Mouse (Mus musculus) ovary, postnatal 14 days (tissue): ENCODE measurements around the gene Cyth1.

ENCODE experiments used
- DNase-seq: peaks from one replicate; pipeline ENCODE4 v3.0.0; 2022; ENCODE audit warnings: low spot score

Gene Cyth1

GRCm38 (mm10) chr11:118254159-118254951, 6.0 kb upstream of the Cyth1 start:
- peak; percentile 55 for DNase-seq

GRCm38 (mm10) chr11:118253447-118254158, 5.2 kb upstream of the Cyth1 start:
- DNase-seq = no peak

- peak; percentile 22 for DNase-seq
These were observed 606 bp upstream of the Cyth1 start for GRCm38 (mm10) chr11:118249012-118249383.

- peak; percentile 53 for DNase-seq
These were observed 865 bp downstream of the Cyth1 start for GRCm38 (mm10) chr11:118247359-118248095.

GRCm38 (mm10) chr11:118246724-118247123, 1.7 kb downstream of the Cyth1 start:
- DNase-seq = no peak

GRCm38 (mm10) chr11:118245130-118245529, 3.3 kb downstream of the Cyth1 start:
- DNase-seq = no peak

- DNase-seq = no peak
These were observed 4.6 kb downstream of the Cyth1 start for GRCm38 (mm10) chr11:118243627-118244261.

- no peak for DNase-seq
These were observed 5.9 kb downstream of the Cyth1 start for GRCm38 (mm10) chr11:118242506-118242905.

GRCm38 (mm10) chr11:118240388-118240787, 8.0 kb downstream of the Cyth1 start:
- DNase-seq = no peak

- DNase-seq = no peak
These were observed 8.9 kb downstream of the Cyth1 start for GRCm38 (mm10) chr11:118239281-118240198.

- no peak for DNase-seq
These were observed 11.7 kb downstream of the Cyth1 start for GRCm38 (mm10) chr11:118236520-118237190.

GRCm38 (mm10) chr11:118234929-118235328, 13.5 kb downstream of the Cyth1 start:
- DNase-seq = no peak

GRCm38 (mm10) chr11:118234500-118234899, 13.9 kb downstream of the Cyth1 start:
- no peak for DNase-seq

GRCm38 (mm10) chr11:118233924-118234323, 14.5 kb downstream of the Cyth1 start:
- no peak for DNase-seq

- no peak for DNase-seq
These were observed 16.0 kb downstream of the Cyth1 start for GRCm38 (mm10) chr11:118232314-118232831.

- DNase-seq = no peak
These were observed 18.5 kb downstream of the Cyth1 start for GRCm38 (mm10) chr11:118229941-118230340.

- no peak for DNase-seq
These were observed 20.7 kb downstream of the Cyth1 start for GRCm38 (mm10) chr11:118227650-118228049.

GRCm38 (mm10) chr11:118226850-118227249, 21.5 kb downstream of the Cyth1 start:
- no peak for DNase-seq

- no peak for DNase-seq
These were observed 22.5 kb downstream of the Cyth1 start for GRCm38 (mm10) chr11:118225862-118226261.
